Mouse (Mus musculus) CH12F3 (cell line): ENCODE measurements around the gene Hoxb8.

ENCODE experiments used
- in situ Hi-C: fragments of 300-500 bp; cut with MboI; formaldehyde crosslinking; loops from 2 replicates; pipeline ENCODE4 v1.14.3; 2020; ENCODE audit warnings: low sequenced_read_pairs

Hoxb8 gene

DNA sequence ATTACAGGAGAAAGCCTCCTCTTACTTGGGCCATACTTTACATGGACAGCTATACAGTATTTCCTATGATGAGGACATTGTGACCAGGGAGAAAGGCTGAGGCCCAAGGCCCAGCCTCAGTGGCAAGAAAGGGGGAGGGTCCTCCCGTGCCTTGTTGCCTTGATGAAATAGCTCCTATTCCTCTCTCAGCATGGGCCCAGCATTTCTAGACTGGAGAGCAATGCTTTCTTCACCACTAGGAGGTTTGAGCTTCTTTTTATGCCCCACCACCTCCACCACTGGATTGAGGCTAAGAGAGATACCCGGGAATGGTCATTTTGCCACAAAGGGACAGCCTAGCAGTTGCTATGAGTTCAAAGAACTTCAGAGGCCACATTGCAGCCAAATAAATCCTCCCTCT is 15.3 kb downstream of the Hoxb8 start:
- in situ Hi-C loops, result loop anchor here (25.0 kb wide), 1 partner anchor 565 kb away; no protein-coding TSS in a partner anchor

DNA sequence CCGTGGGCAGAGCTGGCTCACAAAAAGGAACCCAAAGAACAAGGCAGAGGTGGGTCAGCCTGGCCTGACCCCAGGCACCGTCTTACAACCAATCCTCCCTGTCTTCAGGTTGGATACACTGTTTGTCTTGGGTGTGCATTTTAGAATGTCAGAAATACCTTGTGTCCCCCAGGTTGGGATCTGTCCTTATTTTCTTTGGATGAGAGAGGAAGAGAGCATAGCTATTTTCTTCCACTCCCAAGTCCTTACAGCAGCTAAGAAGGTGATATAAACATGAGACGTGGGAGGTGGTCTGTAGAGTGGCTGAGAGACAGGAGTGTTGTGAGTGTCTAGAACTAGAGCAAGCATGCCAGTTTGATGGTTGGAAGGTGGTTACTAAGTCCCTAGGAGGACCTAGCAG is 15.7 kb downstream of the Hoxb8 start:
- in situ Hi-C loops, result loop anchor here (25.0 kb wide), 1 partner anchor 565 kb away; no protein-coding TSS in a partner anchor

- in situ Hi-C loops, result loop anchor here (25.0 kb wide), 1 partner anchor 564 kb away; no protein-coding TSS in a partner anchor
Observed at GRCm38 (mm10) chr11:96297968-96298635, 16.4 kb downstream of the Hoxb8 start.

GRCm38 (mm10) chr11:96298895-96299667 is 17.4 kb downstream of the Hoxb8 start:
- in situ Hi-C loops, result loop anchor here (25.0 kb wide), 1 partner anchor 563 kb away; no protein-coding TSS in a partner anchor

DNA sequence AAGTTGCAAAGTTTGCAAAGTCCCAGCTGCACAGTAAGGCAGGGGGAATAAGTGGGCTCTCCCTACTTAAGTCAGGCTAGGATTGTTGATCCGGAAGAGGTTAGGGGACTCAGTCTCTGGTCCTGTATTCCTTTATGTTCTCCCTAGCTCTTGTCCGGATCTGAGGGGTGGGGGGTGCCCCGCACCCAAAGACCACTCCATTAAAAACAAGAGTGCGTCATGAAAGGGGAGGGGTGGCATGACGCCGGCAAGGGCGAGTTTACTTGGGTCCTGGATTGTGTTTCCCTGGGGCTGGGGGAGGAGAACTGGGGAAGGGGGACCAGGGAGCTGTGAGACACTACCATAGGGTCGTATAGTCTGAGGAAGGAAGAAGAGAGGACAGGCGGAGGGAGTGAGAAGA is 18.1 kb downstream of the Hoxb8 start:
- in situ Hi-C loops, result loop anchor here (25.0 kb wide), 1 partner anchor 563 kb away; no protein-coding TSS in a partner anchor

DNA sequence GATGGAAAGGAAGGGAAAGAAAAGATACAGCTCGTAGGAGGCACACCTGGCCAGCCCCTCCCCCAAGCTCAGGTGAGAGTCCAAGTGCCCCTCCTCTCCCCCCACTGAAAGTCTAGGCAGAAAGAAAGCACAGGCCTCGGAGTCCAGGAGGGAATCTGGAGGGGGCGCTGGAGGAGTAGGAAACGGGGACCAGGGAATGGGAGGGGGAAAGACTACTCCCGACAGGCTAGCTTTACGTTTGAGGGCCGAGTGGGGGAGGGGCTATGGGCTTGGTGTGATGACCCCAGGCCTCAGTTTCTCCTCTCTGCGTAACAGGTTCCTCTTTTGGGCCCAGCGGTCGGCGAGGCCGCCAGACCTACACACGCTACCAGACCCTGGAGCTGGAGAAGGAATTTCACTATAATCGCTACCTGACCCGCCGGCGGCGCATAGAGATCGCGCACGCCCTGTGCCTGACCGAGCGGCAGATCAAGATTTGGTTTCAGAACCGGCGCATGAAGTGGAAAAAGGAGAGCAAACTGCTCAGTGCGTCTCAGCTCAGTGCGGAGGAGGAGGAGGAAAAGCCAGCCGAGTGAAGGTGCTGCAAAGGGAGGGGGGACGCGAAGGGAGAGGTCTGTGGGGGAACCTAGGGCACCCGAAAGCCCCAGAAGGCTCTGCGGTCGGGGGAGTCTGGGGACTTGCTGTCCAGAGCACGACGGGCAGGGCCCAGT is 18.8 kb downstream of the Hoxb8 start:
- in situ Hi-C loops, result no loop called here

DNA sequence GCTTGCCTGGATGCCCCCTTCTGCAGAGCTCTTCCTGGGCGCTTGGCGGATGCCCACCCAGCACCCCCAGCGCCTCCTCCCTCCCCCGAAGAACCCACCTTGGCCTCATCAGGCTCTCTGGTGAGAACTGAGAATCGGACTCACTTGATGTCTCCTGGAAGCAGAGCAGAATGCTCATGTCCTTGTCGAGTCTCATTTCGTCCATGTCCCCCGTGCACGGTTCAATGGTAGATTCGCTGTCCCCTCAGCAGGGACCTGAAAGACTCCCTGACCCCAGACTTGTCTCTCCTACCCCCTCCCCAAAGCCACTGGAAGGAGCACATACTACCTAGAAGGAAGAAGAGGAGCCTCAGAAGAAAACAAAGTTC is 19.3 kb downstream of the Hoxb8 start:
- in situ Hi-C loops, result no loop called here

- in situ Hi-C loops, result no loop called here
Observed at GRCm38 (mm10) chr11:96301837-96302236, 20.1 kb downstream of the Hoxb8 start.

GRCm38 (mm10) chr11:96302381-96303150 is 20.9 kb downstream of the Hoxb8 start:
- in situ Hi-C loops, result no loop called here

DNA sequence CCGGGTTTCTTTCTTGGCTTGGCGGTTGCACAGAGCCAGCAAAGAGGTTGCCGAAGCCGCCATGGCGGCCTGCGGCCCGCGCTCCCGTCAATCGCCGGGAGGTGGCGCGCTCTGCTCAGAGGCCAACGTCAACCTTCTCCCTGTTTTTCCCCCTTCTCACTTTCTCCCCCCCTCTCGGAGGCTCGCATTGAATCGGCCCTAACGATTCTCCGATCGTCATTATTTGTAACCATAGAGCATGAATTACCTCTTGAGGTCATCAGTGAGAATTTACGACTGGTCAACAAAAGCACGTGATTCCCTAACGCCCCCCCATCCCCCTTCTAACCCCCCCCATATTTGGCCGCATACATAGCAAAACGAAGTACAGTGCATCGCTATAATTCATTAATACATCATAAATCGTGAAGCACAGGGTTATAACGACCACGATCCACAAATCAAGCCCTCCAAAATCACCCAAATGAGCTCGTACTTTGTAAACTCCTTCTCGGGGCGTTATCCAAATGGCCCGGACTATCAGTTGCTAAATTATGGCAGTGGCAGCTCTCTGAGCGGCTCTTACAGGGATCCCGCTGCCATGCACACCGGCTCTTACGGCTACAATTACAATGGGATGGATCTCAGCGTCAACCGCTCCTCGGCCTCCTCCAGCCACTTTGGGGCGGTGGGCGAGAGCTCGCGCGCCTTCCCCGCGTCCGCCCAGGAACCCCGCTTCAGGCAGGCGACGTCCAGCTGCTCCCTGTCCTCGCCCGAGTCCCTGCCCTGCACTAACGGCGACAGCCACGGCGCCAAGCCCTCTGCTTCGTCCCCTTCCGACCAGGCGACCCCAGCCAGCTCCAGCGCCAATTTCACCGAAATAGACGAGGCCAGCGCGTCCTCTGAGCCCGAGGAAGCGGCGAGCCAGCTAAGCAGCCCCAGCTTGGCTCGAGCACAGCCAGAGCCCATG is 21.7 kb downstream of the Hoxb8 start, which contains the start of gene Hoxb5:
TSS of gene Hoxb5 (plus strand) at position 186 of the 949 bp plus-strand sequence.
- in situ Hi-C loops, result no loop called here

DNA sequence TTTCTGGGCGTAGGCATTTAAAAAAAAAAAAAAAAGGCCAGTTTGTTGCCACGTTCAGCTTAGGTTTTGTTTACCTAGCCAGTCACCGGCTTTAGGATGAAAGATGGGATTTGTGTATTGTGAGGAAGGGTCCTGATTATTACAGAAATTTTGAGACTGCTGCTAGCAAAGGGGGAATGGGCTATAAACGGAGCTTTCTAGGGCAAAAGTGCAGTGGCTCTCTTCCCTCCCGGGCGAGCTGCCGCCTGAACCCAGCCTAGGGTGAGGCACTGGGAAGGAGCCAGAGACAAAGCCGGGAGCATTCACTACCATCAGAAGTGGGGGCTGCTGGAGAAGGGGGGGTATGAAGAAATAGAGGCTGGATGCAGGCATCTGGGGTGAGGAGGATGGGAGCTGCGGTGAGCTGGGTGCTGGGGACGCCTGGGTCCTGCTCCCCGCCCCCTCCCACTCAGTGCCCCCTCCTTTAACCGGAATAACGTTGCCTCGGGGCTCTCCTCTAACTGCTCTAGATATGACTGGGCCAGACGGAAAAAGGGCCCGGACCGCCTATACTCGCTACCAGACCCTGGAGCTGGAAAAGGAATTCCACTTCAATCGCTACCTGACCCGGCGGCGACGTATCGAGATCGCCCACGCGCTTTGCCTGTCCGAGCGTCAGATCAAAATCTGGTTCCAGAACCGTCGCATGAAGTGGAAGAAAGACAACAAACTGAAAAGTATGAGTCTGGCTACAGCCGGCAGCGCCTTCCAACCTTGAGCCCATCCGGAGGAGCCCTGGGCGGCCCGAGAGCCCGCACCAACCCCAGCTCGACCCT is 22.9 kb downstream of the Hoxb8 start:
- in situ Hi-C loops, result no loop called here

GRCm38 (mm10) chr11:96305505-96306182 is 23.9 kb downstream of the Hoxb8 start:
- in situ Hi-C loops, result no loop called here

DNA sequence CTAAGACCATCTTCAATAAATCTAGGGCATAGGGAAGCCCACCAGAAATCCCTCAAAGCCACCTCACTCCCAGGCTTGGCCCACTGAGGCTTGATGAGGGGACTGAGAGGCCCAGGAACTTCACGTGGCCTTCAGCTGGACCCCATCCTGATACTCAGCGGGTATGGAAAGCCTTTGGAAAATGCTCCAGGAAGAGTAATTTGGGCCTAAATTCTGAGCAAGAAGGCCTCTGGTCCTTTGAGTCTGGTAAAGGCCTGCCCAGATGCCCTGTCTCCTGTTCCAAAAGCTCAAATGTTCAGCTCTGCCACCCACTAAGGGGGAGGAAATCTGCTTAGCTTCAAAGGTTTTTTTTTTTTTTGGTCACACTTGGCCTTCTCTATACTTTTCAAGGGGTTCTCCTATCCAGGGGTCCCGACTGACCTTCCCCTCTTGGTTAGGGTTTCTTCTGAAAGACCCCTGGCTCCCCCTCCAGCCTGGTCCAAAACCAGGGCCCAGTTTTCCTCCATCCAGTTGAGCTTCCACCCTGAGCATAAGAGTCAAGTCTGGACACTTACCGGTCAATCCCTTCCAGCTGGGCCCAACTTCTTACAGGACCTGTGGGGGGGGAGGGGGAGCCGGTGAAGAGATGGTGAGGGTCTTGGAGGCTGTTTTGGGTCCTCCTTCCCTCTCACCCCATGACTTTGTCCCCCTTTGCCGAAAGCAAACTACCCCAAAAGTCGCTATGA is 24.6 kb downstream of the Hoxb8 start:
- in situ Hi-C loops, result no loop called here

- in situ Hi-C loops, result no loop called here
Observed at GRCm38 (mm10) chr11:96306908-96307269, 25.2 kb downstream of the Hoxb8 start.

- in situ Hi-C loops, result no loop called here
Observed at GRCm38 (mm10) chr11:96308763-96309162, 27.1 kb downstream of the Hoxb8 start.

GRCm38 (mm10) chr11:96309288-96309687 is 27.6 kb downstream of the Hoxb8 start:
- in situ Hi-C loops, result no loop called here

GRCm38 (mm10) chr11:96310183-96310938 is 28.7 kb downstream of the Hoxb8 start:
- in situ Hi-C loops, result no loop called here
